Mouse (Mus musculus) 3134 (cell line): ENCODE data around the gene Alg12.
"Not testable (repeated sequence)": the region's sequence is repeated elsewhere in the genome, so short reads cannot be mapped to it uniquely, and the experiment has no call there.

ENCODE experiments used
- DNase-seq: peaks from one replicate; pipeline ENCODE4 v3.0.0-alpha.2; 2011; ENCODE audit warnings: low spot score; ENCODE audit not compliant: insufficient read length; ENCODE audit errors: extremely low read depth

Gene Alg12

GRCm38 (mm10) chr15:88832536-88832935 is 13.4 kb upstream of the Alg12 start:
- no peak for DNase-seq

- no peak for DNase-seq
Observed at GRCm38 (mm10) chr15:88831482-88831881, 12.4 kb upstream of the Alg12 start.

DNA sequence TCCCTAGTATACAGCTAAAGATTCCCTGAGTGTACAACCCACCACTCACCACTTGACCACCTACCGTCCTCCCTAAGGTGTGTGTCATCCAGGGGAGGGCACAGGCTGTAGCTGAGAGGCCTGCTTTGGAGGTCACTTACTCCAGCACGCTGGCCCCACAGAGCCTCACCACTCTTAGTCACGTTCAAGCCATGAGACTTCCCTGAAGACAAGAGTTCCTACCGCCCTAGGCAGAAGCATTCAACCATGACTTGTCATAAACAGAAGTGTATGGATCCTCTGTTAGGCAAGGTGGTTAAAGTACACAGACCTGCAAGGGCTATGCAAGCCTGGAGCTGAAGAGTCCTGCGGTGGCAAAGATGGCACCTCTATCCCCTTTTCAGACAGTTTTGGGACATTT is 11.6 kb upstream of the Alg12 start:
- DNase-seq, result no peak

GRCm38 (mm10) chr15:88829791-88830440 is 10.8 kb upstream of the Alg12 start:
- DNase-seq, result no peak

DNA sequence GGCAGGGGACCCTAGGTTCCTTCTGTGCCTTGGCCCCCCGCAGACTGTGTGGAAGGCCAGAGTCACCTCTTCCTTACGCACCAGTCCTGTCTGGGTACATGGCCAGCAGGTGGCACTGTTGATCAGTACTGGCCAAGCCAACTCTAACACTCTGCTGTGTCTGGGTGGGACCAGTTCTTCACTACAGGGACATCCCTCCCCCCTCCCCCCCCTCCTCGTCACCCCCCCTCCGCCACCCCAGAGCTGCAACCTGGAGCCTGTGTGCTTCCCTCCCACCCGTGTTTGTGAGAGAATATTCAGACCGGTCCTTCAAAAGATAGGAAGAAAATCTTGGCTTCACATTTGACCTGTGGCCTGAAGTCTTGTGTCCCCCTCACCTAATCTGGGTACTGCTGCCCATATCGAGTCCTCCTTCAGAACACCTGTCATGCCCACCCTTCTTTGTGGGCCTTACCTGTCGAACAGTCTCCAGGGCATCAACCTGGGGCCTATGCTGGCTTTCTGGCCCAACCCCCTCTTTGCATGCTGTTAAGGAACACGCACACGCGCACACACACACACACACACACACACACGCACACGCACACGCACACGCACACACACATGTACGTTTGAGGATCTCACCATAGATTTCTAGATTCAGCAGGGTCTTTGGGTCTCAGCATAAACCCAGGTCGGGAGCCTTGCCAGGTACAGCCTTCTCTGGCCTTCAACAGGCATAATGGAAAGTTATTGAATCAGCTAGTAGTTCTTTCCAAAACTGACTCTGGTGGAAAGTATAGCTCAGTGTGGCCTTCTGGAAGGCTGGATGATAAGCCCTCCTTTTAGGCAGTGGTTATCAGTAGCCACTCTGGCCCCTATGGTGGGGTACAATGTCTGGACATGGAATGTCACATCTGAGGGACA is 9.9 kb upstream of the Alg12 start:
- DNase-seq, result peak; percentile 78

- peak; percentile 70 for DNase-seq
Observed at GRCm38 (mm10) chr15:88827991-88828799, 9.1 kb upstream of the Alg12 start.

DNA sequence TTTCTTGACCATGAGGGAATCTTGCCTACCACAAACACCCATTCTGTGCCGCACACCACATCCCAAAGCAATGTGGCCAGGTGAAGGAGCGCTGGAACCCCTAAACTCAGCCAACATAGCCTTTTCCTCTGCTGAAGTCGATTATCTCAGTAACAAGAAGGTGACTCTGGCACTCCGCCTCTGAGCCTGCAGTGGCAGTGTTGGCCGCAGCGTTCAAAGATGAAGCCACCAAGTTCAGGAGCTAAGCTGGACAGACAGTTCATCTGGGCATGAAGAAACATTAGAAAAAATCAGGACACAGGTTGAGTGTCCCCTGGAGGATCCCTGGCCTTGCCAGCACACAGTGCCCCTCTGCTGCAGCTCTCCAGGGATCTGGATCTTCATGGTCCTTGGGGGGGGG is 8.3 kb upstream of the Alg12 start:
- no peak for DNase-seq

GRCm38 (mm10) chr15:88823376-88823775 is 4.3 kb upstream of the Alg12 start:
- DNase-seq, result no peak

DNA sequence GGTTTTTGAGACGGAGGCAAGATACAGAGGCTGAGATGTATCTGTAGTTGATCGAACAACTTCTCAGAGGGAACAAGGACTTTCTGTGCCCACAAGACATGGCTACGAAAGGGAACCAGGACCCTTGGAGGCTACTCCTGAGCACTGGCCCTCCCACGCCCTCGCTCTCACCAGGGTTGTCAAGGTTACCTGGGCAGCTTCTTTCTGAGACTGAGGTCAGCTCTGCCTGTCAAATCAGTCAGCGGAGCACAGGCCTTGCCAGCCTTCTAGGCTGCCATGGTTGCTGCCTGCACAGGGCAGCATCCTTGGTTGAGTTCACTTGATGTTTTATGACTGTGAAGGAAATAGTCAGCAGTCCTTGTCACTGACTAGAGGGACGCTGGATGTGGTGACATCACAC is 3.4 kb upstream of the Alg12 start:
- no peak for DNase-seq

- no peak for DNase-seq
Observed at GRCm38 (mm10) chr15:88821403-88821802, 2.3 kb upstream of the Alg12 start.

DNA sequence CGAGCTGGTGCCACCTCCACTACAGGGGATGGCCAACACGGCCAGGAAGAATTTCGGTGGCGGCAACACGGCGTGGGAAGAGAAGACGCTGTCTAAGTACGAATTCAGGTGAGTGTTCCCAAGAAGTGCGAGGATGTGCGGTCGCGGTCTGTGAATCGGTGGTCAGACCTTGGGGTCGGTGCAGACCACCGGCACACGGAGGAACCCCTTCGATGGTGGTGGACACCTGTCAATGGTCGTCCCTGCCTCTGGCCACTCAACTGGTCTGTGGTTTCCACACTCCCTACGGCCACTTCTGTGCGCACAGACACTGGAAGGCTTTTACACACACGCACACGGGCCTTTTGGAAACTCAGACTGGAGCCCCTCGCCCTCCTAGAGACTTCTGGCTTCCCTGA is 787 bp upstream of the Alg12 start:
- no peak for DNase-seq

GRCm38 (mm10) chr15:88815196-88815700 is 3.9 kb downstream of the Alg12 start:
- DNase-seq, result no peak

GRCm38 (mm10) chr15:88814411-88815047 is 4.6 kb downstream of the Alg12 start:
- no peak for DNase-seq

- not testable (repeated sequence) for DNase-seq
Observed at GRCm38 (mm10) chr15:88813873-88814272, 5.2 kb downstream of the Alg12 start.

DNA sequence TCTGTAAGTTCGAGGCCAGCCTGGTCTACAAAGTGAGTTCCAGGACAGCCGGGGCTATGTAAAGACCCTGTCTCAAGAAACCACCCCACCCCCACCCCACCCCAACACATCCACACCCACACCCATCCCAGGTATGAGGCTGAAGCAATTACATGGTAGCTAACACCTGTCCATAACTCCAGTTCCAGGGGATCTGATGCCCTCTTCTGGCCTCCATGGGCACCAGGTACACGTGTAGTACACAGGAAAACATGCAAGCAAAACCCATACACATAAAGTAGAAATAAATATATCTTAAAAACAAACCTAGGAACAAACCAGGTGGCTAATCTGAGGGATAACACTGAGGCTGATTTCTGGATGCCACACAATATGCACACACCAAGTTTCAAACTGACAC is 5.9 kb downstream of the Alg12 start:
- no peak for DNase-seq

GRCm38 (mm10) chr15:88810369-88810768 is 8.7 kb downstream of the Alg12 start:
- DNase-seq, result no peak

DNA sequence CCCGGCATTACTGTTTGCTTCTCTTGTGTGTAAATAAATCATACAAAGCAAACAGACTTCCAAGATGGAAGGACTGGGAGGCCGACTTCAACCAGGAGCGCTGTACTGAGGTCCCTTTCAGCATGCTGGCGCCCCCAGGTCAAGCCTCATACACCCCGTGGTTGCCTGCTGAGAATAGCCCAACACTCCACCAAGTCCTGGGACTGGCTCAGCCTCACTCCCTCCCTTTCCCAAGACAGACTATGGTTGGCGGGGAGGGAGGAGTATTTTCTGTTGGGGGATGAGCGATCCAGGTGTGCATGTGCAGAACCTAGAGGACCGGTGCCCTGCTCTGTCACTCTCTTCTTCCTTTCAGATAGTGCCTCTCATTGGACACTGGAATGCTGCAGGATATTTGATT is 11.0 kb downstream of the Alg12 start:
- DNase-seq, result no peak

DNA sequence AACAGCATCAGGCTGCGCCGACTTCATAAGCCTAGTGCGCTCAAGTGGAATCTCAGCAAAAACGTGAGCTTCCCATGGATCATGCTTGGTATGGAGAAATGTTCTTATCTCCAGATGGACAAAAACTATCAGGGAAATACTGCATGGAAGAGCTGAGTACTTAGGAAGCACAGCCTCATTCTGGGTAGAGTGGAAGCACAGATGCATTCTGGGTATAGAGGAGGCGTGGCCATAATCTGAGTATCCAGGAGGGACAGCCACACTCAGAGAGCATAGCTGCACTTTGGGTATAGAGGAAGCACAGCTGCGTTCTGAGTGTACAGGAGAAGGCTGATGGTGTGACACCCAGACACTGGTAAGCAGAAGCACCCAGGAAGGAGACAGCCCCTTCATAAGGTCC is 16.8 kb downstream of the Alg12 start:
- no peak for DNase-seq

GRCm38 (mm10) chr15:88801903-88802302 is 17.2 kb downstream of the Alg12 start:
- DNase-seq, result no peak

- DNase-seq, result no peak
Observed at GRCm38 (mm10) chr15:88800921-88801354, 18.2 kb downstream of the Alg12 start.
